Mouse (Mus musculus) G1E-ER4 (cell line): Measurements from ENCODE around the gene Gm45234. TPM values are rescaled to one million over a fixed set of nuclear protein-coding genes. Genes with fewer than 3 reads are reported as not detected.

Experiments
- GATA1 ChIP-seq: IDR thresholded peaks from one replicate; pipeline ENCODE4 v1.8.0; 2012; ENCODE audit warnings: low read length, inconsistent platforms
- polyA plus RNA-seq: library from polyadenylated mRNA; stranded (reverse); fragments of >175 nt; gene quantifications from 2 replicates; pipeline ENCODE4 v1.2.3, GENCODE M21; 2012

Gm45234 gene
- polyA plus RNA-seq, 1 experiment, result 1.7 TPM

DNA sequence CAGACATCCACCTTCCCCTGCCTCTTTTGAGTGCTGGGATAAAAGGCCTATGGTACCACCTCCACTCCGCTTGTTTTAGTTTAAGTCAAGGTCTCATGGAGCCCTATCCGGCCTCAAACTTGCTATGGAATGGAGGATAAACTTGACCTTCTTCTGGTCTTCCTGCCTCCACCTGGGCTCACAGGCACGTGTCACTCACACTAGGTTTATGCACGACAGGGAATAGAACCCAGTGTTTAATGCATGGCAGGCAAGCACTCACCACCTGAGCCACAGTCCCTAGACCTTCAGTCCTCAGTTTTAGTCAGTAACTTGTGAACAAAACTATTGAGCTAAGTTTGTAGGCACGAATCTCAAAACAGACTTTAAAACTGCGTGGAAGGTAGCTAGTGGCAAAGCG, 24.8 kb downstream of the Gm45234 start:
- TF ChIP-seq GATA1, result no peak

DNA sequence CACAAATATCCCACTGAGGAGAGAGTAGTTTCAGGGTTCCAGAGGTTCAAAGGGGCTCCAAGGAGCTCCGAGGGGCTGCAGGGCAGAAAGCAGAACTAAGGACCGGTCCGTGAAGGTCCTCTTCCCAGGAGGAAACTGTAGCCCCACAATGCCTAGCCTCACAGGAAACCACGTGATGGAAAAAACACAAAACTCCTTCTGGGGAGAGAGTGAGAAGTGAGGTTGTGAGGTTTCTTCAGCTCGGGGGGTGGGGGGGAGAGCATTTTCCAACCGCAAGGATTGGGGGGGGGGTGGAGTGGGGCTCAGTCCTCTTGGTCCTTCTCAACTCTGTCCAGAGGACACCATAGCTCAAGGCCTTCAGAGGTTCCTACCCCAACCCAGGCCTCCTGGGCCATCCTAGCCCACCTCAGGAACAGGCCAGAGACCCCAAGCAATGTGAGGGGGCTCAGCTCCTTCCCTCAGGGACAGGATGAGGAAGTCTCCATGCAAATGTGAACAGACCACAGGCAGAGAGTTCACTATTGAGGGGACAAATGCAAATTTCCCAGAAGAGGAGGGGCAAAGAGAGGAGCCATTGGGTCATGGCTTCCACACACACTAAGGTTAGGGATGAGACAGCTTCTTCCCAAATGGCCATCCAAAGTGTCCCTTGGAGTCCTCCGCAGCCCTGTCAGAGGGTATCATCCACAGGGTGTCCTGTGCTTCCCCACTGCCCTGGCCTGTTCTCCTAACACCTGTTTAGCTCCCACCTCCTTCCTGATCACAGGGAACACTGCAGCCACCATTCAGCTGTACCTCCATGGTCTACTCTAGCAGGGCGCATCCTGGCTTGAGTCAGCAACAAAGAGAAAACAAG, 25.7 kb downstream of the Gm45234 start:
- no peak for TF ChIP-seq GATA1

DNA sequence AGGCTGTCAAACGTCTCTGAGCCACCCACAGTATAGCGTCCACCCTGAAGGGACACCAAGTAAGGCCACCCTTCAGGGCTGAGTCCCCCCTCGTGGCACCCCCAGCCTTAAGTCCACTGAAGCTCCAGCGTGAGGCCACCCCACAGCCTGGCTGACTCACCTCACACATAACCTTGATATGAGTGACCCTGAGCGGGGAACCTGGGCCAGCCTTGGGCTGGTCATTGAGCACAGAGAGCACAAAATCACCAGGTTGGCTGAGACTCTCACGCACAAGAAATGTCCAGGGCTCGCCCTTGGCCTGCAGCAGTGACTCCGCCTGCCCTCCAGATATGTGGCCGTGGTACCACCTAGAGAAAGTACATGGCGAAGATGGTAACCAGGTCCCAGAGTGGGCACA, 27.2 kb downstream of the Gm45234 start:
- TF ChIP-seq GATA1, result no peak

DNA sequence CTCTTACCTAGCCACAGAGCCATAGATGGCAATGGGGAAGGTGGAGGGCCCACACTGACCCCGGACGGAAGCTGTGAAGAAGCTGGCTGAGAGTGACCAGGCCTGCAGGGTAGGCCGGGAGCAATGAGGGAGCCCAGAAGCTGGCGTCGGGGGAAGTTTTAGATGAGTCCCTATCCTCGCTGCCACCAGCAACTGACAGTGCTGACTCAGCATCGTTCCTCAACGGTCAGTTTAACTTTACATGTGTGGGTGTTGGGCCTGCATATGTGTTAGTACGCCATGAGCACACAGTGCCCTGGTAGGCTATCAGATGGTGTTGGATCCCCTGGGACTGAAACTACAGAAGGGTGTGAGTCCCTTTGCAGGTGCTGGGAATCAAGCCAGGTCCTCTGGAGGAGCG, 31.3 kb downstream of the Gm45234 start:
- no peak for TF ChIP-seq GATA1

DNA sequence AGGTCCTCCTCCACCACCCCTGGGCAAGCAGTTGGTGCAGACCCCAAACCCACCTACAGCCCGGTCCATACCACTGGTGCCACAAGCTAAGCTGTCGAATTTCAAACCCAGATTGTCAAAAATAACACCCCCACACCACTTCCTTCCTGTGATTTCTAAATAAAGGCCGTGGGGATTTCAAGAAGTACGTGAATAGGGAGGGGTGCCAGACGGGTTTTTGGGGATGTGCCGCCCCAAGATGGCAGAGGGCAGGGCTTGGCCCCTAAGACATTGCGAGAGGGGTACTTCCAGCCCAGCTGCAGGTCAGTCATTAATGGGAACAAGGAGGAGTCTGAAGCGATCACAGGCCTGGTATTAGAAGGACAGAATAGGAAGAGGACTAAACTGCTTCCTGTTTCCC, 32.3 kb downstream of the Gm45234 start:
- TF ChIP-seq GATA1, result no peak

DNA sequence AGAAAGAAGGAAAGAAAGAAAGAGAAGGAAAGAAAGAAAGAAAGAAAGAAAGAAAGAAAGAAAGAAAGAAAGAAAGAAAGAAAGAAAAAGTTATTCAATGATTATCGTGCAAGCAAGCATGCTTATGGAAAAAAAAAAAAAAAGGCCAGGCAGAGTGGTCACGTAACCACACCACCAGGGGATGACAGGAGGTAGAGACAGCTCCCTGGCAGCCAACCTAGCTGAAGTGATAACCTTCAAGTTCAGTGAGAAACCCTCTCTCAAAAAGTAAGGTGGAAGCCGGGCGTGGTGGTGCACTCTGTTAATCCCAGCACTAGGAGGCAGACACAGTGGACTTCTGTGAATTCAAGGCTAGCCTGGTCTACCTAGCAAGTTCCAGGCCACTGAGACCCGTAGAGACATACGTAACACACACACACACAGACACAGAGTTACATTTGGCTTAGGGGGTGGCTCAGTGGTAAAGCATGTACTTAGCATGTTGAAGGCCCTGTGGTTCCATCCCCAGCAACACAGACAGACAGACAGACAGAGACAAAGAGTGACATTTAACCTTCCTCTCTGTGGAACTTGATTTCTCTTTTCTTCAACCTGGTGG, 32.8 kb downstream of the Gm45234 start:
- TF ChIP-seq GATA1, result no peak

DNA sequence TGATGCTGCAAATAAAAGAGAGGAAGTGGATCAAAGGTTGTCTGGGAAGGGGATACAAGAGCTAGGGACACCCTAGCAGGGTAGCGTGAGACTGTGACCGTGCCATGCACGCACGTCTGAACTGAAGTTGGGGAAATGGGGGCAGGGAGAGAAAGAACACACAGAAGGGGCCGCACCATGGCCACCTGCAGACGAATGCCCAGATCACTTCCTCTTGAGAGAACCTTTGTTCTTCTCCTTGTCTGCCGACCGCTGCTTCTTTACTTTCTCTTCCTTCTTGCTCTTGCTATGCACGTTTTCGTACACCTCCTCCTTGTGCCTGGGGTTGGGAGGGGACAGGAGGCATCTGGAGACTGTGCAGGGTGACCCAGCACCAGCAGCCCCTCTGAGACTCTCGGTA, 34.9 kb downstream of the Gm45234 start:
- no peak for TF ChIP-seq GATA1

DNA sequence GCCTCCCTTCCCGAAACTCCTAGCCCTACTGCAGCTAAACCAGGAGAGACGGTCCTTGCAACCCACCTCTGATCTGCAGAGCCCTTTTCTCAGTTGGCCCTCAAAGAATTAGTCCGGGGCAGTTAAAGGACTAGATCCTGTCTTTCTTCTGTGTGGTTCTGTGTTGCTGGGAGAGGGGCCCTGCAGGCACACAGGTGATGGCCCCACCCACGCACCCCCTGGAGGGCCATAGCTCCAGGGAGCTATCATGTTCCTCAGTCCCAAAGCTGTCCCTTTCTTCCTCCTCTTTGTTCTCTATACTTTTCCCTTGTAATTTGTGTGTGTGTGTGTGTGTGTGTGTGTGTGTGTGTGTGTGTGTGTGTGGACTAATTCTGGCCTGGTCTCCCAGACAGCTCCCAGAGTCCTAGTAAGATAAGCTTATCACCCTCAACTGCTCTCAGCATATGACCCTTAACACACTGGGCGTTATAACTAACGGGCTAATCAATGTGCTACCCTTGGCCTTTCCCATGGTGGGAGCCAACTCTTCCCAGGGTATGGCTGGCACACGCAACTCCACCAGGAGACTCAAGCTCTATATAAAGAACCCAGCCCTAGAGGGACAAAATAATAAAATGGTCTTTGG, 36.4 kb downstream of the Gm45234 start:
- peak; percentile 34 for TF ChIP-seq GATA1

DNA sequence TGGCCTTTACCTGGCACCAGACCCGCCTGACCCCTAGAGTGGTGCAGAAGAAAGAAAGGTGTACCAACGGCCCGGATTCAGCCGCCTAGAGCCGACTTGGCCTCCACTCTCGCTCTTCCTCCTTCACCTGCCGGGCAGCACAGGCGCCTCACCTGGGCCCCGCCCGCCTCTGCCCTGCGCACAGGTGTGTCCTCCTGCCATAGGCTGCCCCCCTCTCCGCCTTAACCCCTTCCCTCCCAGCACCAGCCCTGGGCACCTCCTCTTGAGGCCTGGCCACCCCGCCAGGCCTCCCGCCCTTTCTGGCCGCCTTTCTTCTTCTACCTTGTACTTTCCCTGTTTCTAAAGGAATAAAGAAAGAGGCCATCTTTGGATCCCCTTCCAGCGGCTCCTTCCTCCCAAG, 37.1 kb downstream of the Gm45234 start:
- no peak for TF ChIP-seq GATA1

DNA sequence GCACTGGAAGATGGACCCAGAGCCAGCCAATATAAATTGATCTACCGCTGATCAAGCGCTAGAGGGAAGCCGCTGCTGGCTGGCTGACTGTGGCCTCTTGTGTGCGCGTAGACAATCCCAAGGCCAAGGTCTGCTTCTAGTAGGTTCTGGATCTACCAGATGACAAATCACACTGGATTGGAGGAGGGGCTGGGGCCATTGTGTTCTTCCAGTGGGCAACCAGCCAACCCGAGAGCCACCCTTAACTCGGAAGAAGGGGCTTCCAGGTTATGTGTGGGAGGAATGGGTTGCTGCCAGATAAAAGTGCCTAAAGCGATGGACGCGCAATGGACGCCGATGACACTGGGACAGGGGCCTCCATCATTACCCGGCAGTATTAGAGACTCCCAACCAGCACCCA, 37.9 kb downstream of the Gm45234 start:
- no peak for TF ChIP-seq GATA1

DNA sequence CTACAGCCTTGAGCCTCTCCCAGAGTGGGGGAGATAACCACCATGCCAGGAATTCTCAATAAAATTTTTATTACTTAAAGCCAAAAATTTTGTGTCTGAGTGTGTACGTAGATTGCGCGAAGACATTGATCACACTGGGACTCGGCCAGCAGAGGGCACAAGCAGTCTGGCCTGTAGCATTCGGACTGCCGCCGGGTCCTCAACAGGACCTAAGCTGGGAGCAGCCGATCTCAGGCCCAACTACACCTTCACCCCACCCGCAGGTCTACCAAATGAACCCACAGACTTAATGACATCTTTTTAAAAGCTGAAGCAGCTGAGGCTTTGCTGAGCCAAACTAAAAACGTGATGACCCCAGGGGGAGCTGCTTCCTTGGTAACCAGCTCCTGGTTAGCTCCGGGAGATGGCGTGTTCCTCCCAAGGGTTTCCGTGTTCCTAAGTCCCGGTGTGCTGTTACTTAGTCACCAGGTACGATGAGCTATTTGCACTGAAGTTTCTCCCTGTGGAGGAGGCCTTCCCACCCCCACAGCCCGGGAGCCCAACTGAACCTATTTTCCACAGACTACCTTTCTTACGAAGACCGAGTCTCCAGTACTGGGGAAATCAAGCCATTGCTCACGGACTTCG, 38.8 kb downstream of the Gm45234 start:
- no peak for TF ChIP-seq GATA1

DNA sequence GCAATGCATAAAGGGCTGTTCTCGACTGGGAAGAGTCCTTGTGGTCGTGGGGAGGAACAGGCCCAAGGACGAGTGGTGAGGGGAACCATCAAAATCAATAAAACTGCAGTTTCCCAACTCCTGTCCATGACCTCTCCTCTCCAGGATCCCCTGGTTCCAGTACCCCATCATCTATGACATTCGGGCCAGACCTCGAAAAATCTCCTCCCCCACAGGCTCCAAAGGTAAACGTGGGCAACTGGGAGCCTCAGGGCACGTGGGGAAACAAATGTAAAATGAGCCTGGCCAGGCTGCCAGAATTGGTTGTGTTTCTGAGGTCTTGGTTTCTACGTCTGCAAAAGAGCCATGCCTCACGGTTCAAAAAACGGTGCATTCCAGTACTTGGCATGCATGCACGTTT, 42.9 kb downstream of the Gm45234 start:
- no peak for TF ChIP-seq GATA1

DNA sequence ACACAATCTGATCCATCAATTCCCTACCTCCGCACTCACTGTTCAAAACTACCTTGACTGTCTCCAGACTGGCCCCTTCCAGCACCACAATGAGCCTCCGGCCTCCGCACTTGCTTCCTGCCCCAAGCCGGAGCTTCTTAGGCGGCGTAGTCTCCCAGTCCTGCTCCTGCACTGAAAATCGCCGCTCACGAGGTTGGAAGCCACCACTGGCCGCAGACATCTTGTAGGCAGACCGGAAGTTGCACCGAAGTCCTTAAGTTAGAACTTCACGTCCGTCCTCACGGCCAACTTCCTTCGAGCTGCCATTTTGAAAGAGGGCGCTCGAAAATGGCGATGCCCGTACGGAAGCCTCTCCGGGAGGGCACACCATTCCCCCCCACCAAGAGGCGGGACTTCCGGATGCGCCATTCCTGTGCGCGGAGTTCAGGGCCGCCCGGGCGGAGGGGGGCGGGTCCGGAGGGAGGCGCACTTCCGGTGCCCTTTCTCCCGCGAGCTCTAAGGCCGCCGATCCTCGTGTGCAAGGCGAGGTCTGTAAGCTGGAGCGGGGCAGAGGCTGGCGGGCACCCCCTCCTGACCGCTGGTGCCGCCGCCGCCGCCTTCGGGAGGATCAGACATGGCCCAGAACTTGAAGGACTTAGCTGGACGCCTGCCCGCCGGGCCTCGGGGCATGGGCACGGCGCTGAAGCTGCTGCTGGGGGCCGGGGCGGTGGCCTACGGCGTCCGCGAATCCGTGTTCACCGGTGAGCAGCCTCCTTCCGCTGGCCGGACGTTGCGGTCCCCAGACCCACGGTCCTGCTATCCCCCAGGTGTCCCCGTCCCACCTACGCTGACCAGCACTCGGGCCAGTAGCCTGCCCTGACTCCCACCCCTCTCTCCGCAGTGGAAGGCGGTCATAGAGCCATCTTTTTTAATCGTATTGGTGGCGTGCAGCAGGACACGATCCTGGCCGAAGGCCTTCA, 43.7 kb downstream of the Gm45234 start, which contains the start of the genes Emg1 and Phb2:
TSS of gene Emg1 (minus strand) at position 355 of the 959 bp plus-strand sequence.
TSS of gene Phb2 (plus strand) at position 513 of the 959 bp plus-strand sequence.
- no peak for TF ChIP-seq GATA1

DNA sequence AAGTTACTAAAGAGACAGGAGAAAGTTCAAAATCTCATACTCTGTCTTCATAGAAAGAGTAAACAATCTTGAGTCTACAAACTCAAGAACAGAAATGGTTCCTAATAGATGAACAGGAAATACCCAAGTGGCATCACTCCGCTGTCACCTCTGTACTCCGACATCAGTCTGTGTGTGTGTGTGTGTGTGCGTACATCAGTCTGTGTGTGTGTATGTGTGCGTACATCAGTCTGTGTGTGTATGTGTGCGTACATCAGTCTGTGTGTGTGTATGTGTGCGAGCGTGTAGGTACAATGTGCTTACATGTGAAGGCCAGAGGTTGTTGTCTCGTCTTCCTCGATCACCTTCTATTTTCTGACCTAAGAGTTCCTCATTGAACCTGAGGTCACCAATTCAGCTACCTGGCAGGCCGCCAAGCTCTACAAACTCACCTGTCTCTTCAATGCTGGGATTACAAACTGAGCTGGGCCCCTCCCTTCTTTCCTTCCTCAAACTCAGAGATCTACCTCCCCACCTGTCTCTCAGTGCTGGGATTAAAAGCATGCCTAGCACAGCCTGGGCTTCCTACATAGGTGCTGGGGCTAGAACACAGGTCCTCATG, 47.4 kb downstream of the Gm45234 start:
- TF ChIP-seq GATA1, result no peak
